Mouse (Mus musculus) heart, embryonic 12.5 days (tissue): ENCODE measurements around the gene Tmem54. TPM values are rescaled to one million over a fixed set of nuclear protein-coding genes. Genes with fewer than 3 reads are reported as not detected.

Experiments
- ATAC-seq: fragments of 200-750 bp; cut with Nextera tagmentation; 2 replicates; pipeline ENCODE4 v1.8.0; 2017; ENCODE audit warnings: moderate TSS enrichment, moderate library complexity; ENCODE audit not compliant: insufficient number of reproducible peaks, low FRiP score
- H3K27ac ChIP-seq: fragments of 300-500 bp; sonication (generic); 2 replicates; pipeline ENCODE4 v1.5.1; 2016; ENCODE audit warnings: mild to moderate bottlenecking, moderate library complexity; ENCODE audit not compliant: poor library complexity, severe bottlenecking
- H3K27me3 ChIP-seq: fragments of 300-500 bp; sonication (generic); replicated peaks from 2 replicates; pipeline ENCODE4 v1.6.1; 2016; ENCODE audit warnings: mild to moderate bottlenecking, moderate library complexity
- H3K36me3 ChIP-seq: fragments of 300-500 bp; sonication (generic); 2 replicates; pipeline ENCODE4 v1.6.1; 2016; ENCODE audit warnings: mild to moderate bottlenecking, moderate library complexity
- H3K4me1 ChIP-seq: fragments of 300-500 bp; sonication (generic); replicated peaks from 2 replicates; pipeline ENCODE4 v1.6.1; 2016; ENCODE audit warnings: mild to moderate bottlenecking
- H3K4me2 ChIP-seq: fragments of 300-500 bp; sonication (generic); 2 replicates; pipeline ENCODE4 v1.6.1; 2016; ENCODE audit warnings: mild to moderate bottlenecking, moderate library complexity
- H3K4me3 ChIP-seq: fragments of 300-500 bp; sonication (generic); 2 replicates; pipeline ENCODE4 v1.5.1; 2016; ENCODE audit warnings: mild to moderate bottlenecking
- H3K9ac ChIP-seq: fragments of 300-500 bp; sonication (generic); 2 replicates; pipeline ENCODE4 v1.6.1; 2016; ENCODE audit warnings: mild to moderate bottlenecking, moderate library complexity
- H3K9me3 ChIP-seq: fragments of 300-500 bp; sonication (generic); replicated peaks from 2 replicates; pipeline ENCODE4 v1.6.1; 2016; ENCODE audit warnings: mild to moderate bottlenecking, moderate library complexity
- WGBS: fragments of 180-500 bp; shearing (Covaris S2); methylation state at CpG from one replicate; pipeline ENCODE4 v1.1.7; 2016; 5-methylcytosine and 5-hydroxymethylcytosine counted together
- polyA plus RNA-seq: library from polyadenylated mRNA; unstranded; fragments of >200 nt; fragmentation: Nextera tagmentation; extraction: Ambion mirVana; gene quantifications from 2 replicates; pipeline ENCODE4 v1.2.1, GENCODE M21; 2016

Gene Tmem54
- polyA plus RNA-seq, 1 experiment from 2014 or later: 0.34 TPM

- H3K4me3 ChIP-seq: no peak overlapping the region
- no peaks in the 10 kb centered on the region for H3K9me3 ChIP-seq
- no peaks in the 10 kb centered on the region for H3K27me3 ChIP-seq
- no peak overlapping the region for H3K27ac ChIP-seq
- peaks cover 5% of the 10 kb centered on the region for H3K36me3 ChIP-seq
- peaks cover 9% of the 10 kb centered on the region for H3K4me1 ChIP-seq
- H3K9ac ChIP-seq: no peak overlapping the region
- 89% methylated on average over 4 of the region's 4 CpGs for WGBS
- no peak for ATAC-seq
- no peak overlapping the region for H3K4me2 ChIP-seq
Observed at GRCm38 (mm10) chr4:129068848-129069247, 36.5 kb upstream of the Tmem54 start.

GRCm38 (mm10) chr4:129079126-129079525 lies 26.2 kb upstream of the Tmem54 start:
- Histone ChIP-seq H3K36me3 (peaks cover 79% of the 10 kb centered on the region), H3K27ac (no peak overlapping the region), H3K4me3 (no peak overlapping the region), H3K4me2 (no peak overlapping the region), H3K9me3 (peaks cover 14% of the 10 kb centered on the region), H3K4me1 (no peaks in the 10 kb centered on the region), H3K9ac (no peak overlapping the region), H3K27me3 (no peaks in the 10 kb centered on the region)
- no peak for ATAC-seq
- 90% methylated on average over 9 of the region's 9 CpGs for WGBS

DNA sequence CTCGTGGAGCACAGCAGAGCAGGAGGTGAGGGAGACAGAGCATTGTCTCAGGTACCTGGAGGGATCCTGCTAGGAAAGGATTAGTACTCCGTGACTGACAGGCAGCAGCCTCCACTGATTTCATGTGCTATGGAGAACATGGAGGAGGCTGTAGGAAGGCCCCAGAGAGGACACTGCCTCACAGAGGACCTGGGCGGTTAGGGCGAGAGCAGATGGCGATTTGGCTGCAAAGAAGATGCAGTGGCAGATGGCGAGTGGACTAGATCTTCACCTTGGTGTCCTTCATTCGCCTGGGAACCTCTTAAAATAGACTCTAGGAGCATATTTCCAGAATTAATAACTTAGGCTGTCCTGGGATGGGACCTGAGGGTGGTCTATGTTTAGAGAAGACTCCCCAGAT lies 24.3 kb upstream of the Tmem54 start:
- no peak for ATAC-seq
- H3K4me1 ChIP-seq: no peaks in the 10 kb centered on the region
- no peak overlapping the region for H3K4me3 ChIP-seq
- no peak overlapping the region for H3K9ac ChIP-seq
- peaks cover 66% of the 10 kb centered on the region for H3K36me3 ChIP-seq
- no peaks in the 10 kb centered on the region for H3K27me3 ChIP-seq
- peaks cover 14% of the 10 kb centered on the region for H3K9me3 ChIP-seq
- H3K27ac ChIP-seq: no peak overlapping the region
- no peak overlapping the region for H3K4me2 ChIP-seq
- 85% methylated on average over 7 of the region's 7 CpGs for WGBS

- no peak for ATAC-seq
- 0 out of 2 replicates have a peak, but pooled peaks cover 3% of the 10 kb centered on the region for H3K27me3 ChIP-seq
- no peak overlapping the region for H3K4me3 ChIP-seq
- peaks cover 61% of the 10 kb centered on the region for H3K36me3 ChIP-seq
- H3K4me1 ChIP-seq: no peaks in the 10 kb centered on the region
- H3K9me3 ChIP-seq: peaks cover 14% of the 10 kb centered on the region
- H3K27ac ChIP-seq: no peak overlapping the region
- H3K9ac ChIP-seq: no peak overlapping the region
- no peak overlapping the region for H3K4me2 ChIP-seq
- WGBS: 87% methylated on average over 6 of the region's 6 CpGs
Observed at GRCm38 (mm10) chr4:129081512-129081911, 23.8 kb upstream of the Tmem54 start.

DNA sequence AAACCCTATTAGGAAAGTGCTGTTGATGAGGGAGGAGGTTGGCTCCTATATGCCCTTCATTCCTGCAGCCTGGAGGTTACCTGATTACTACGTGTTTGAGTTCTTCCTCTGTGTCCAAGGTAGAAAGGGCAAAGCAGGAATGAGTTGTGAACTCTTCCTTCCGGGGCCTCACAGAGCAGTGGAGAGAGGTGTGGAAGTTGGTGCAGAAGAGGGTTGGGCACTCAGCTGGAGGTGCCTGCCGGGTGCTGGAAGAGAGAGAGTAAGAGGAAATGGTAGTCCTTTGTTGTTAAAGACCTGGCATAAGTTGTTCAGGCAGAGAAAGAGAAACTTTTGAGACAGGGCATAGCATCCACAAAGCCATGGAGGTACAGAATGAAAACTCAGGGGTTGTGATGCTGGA lies 23.4 kb upstream of the Tmem54 start:
- no peak overlapping the region for H3K4me2 ChIP-seq
- no peak overlapping the region for H3K9ac ChIP-seq
- whole genome bisulfite sequencing: 70% methylated on average over 3 of the region's 3 CpGs
- ATAC-seq: no peak
- 0 out of 2 replicates have a peak, but pooled peaks cover 7% of the 10 kb centered on the region for H3K27me3 ChIP-seq
- peaks cover 14% of the 10 kb centered on the region for H3K9me3 ChIP-seq
- no peak overlapping the region for H3K4me3 ChIP-seq
- H3K27ac ChIP-seq: no peak overlapping the region
- no peaks in the 10 kb centered on the region for H3K4me1 ChIP-seq
- peaks cover 57% of the 10 kb centered on the region for H3K36me3 ChIP-seq

- 55% methylated on average over 10 of the region's 10 CpGs for WGBS
- Histone ChIP-seq H3K9me3 (peaks cover 14% of the 10 kb centered on the region), H3K4me3 (no peak overlapping the region), H3K27ac (no peak overlapping the region), H3K4me1 (no peaks in the 10 kb centered on the region), H3K4me2 (no peak overlapping the region), H3K9ac (no peak overlapping the region), H3K36me3 (peaks cover 51% of the 10 kb centered on the region), H3K27me3 (0 out of 2 replicates have a peak, but pooled peaks cover 8% of the 10 kb centered on the region)
- ATAC-seq: no peak
Observed at GRCm38 (mm10) chr4:129082379-129083115, 22.8 kb upstream of the Tmem54 start.

DNA sequence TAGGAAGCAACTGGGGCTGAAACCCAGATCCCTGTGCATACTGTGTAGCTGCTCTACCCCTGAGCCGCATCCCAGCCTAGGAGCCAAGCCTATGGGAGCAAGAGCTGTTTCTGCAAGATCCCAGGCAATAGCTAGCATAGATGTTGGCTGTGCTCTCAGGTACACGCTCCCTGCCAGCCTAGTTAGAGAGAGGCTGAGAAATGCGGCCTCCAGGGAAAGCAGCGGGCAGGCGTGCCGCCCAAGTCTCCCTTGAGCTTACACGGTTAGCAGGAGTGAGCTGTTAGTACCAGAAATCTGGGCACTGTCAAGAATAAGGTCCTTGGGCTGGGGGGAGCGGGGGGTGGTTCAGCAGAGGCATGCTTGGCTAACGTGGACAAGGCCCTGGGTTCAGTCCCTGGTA lies 20.5 kb upstream of the Tmem54 start:
- no peak for ATAC-seq

DNA sequence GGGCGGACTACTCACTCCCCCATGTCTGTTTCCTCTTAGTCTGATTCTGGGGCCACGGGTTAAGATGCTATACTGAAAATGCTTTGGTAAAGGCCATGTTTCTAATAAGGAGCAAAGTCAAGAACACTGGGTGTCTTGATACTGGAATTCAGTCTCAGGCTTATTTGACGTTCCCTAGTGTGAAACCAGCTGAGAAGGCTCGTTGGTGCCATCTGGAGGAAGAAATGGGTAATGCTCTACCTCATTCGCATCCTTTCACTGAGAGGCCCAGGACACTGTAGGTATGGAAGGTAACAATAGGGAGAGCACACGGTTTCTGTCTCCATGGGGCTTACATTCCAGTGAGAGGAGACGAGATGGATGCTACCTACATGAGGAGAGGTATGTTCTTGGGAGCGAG lies 19.3 kb upstream of the Tmem54 start:
- no peaks in the 10 kb centered on the region for H3K9me3 ChIP-seq
- no peaks in the 10 kb centered on the region for H3K4me1 ChIP-seq
- 31% methylated on average over 8 of the region's 8 CpGs for WGBS

More for the DNA sequence above, 20.5 kb upstream of the Tmem54 start:
- H3K27me3 ChIP-seq: 0 out of 2 replicates have a peak, but pooled peaks cover 11% of the 10 kb centered on the region
- H3K9me3 ChIP-seq: no peaks in the 10 kb centered on the region
- H3K4me2 ChIP-seq: no peak overlapping the region
- 86% methylated on average over 9 of the region's 9 CpGs for WGBS
- H3K4me3 ChIP-seq: no peak overlapping the region
- H3K27ac ChIP-seq: no peak overlapping the region
- no peak overlapping the region for H3K9ac ChIP-seq
- peaks cover 29% of the 10 kb centered on the region for H3K36me3 ChIP-seq
- no peaks in the 10 kb centered on the region for H3K4me1 ChIP-seq

GRCm38 (mm10) chr4:129087850-129088249 lies 17.5 kb upstream of the Tmem54 start:
- Histone ChIP-seq H3K36me3 (peaks cover 12% of the 10 kb centered on the region), H3K27ac (no peak overlapping the region), H3K4me1 (no peaks in the 10 kb centered on the region), H3K27me3 (0 out of 2 replicates have a peak, but pooled peaks cover 11% of the 10 kb centered on the region), H3K4me2 (no peak overlapping the region), H3K9me3 (no peaks in the 10 kb centered on the region), H3K4me3 (no peak overlapping the region), H3K9ac (no peak overlapping the region)
- 53% methylated on average over 5 of the region's 5 CpGs for WGBS
- no peak for ATAC-seq

More for the DNA sequence above, 19.3 kb upstream of the Tmem54 start:
- no peak overlapping the region for H3K27ac ChIP-seq
- no peak overlapping the region for H3K9ac ChIP-seq
- H3K4me2 ChIP-seq: no peak overlapping the region
- H3K27me3 ChIP-seq: 0 out of 2 replicates have a peak, but pooled peaks cover 11% of the 10 kb centered on the region
- peaks cover 18% of the 10 kb centered on the region for H3K36me3 ChIP-seq
- no peak overlapping the region for H3K4me3 ChIP-seq
- ATAC-seq: no peak

DNA sequence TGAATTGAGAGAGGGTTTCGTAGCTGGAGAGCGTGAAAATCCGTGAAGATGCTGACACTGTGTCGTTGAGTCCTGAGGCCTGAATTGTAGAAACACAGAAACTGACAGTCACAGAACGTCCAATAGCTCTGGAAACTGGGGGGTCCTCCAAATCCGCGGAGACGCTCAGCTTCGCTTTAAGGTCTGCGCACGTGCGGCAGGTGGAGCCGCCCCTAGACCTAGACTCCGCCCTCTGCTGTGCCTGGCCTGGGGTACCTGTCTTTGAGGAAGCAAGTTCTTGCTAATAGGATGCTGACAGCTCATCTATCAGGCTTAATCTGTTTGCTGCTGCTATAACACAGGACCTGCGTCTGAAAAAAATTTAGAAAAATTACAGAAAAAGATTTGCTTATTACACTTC lies 10.1 kb upstream of the Tmem54 start:
- H3K9ac ChIP-seq: no peak overlapping the region
- peaks cover 35% of the 10 kb centered on the region for H3K27me3 ChIP-seq
- no peaks in the 10 kb centered on the region; the same call in 1 of the 2 replicates for H3K9me3 ChIP-seq
- H3K4me3 ChIP-seq: no peak overlapping the region
- no peak for ATAC-seq
- H3K4me2 ChIP-seq: no peak overlapping the region
- WGBS: 25% methylated on average over 15 of the region's 15 CpGs
- no peak overlapping the region for H3K27ac ChIP-seq
- no peaks in the 10 kb centered on the region for H3K4me1 ChIP-seq
- H3K36me3 ChIP-seq: no peaks in the 10 kb centered on the region

DNA sequence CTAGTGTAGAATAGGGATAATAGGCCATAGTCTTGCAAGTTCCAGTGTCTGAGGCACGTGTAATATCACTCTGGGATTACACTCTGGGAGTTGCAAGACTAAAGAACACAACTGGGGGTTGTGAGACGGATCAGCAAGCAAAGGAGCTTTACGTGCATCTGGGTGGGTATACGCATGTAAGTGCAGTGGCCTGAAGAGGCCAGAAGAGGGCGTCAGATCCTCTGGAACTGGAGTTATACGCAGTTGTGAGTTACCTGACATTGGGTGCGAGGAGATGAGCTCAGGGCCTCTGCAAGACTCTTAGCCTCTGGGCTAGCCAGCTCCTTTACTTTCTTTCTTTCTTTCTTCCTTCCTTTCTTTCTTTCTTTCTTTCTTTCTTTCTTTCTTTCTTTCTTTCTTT lies 8.3 kb upstream of the Tmem54 start:
- Histone ChIP-seq H3K4me2 (no peak overlapping the region), H3K36me3 (no peaks in the 10 kb centered on the region), H3K27me3 (peaks cover 36% of the 10 kb centered on the region), H3K4me3 (no peak overlapping the region), H3K4me1 (no peaks in the 10 kb centered on the region), H3K27ac (no peak overlapping the region), H3K9ac (no peak overlapping the region), H3K9me3 (no peaks in the 10 kb centered on the region; the same call in 1 of the 2 replicates)
- ATAC-seq: no peak
- 66% methylated on average over 7 of the region's 7 CpGs for WGBS
